Mouse (Mus musculus): Measurements from ENCODE around the gene Snapc2. TPM values are rescaled to one million over a fixed set of nuclear protein-coding genes. Genes with fewer than 3 reads are reported as not detected.
A peak's percentile ranks its signal among the peaks of the same experiment; 100 is the strongest.

The Snapc2 gene
- polyA plus RNA-seq, 1 experiment from 2014 or later, result 21.5 TPM

DNA sequence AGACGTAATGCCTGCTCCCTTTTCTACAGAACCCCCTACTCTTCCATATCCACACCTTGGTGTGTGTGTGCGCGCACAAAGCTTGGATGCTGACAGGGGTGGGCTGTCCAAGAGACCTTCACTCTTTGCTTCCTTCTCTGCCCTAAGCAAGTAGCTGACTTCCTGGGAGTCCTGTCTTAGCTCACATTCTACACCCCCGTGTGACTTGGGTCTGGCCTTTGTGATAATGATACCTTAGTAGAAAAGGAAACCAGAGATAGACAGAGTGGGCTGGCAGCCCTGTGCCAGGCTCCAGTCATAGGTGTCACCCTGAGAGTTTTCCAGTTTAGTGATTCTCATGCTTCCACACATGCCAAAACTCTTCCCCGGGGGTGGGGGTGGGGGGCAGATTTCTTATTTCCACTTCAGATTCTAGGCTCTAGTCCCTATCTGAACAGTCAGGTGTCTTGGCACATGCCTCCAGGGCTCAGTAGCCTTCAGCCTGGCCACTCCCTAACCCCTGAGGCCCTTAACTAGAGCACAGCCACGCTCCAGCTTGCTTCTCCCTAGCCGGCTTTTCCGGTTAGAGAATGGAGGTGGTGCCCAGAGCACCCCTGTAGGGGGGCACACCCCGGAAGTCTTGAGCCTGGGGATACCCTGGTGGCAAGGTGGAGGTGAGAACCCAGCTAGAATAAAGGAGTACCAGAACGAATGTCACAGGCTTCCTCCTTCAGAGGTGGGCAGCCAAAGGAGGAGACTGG, 22.1 kb upstream of the Snapc2 start:
- no peak overlapping the region for H3K9ac ChIP-seq (ENCODE audit: low read depth, low read length)
- H3K4me3 ChIP-seq (ENCODE audit: low read depth, low read length), result no peak overlapping the region
- no peaks in the 10 kb centered on the region; the same call in 1 of the 2 replicates for H3K4me1 ChIP-seq (replicated peaks; ENCODE audit: control insufficient read depth, insufficient read depth, low read length)
- H3K4me2 ChIP-seq (replicated peaks; ENCODE audit: low read depth), result no peak overlapping the region
- no peaks in the 10 kb centered on the region for H3K36me3 ChIP-seq (ENCODE audit: control insufficient read depth, insufficient read depth)
- H3K27me3 ChIP-seq (replicated peaks; ENCODE audit: control insufficient read depth, insufficient read depth, low read length), result no peaks in the 10 kb centered on the region
- peak; percentile 80 for ATAC-seq
- 39% methylated on average over 10 of the region's 10 CpGs for WGBS
- H3K9me3 ChIP-seq (ENCODE audit: control insufficient read depth), result no peaks in the 10 kb centered on the region
- TF ChIP-seq CTCF (IDR thresholded peaks at IDR 0.05; ENCODE audit: low read depth), result no peak
- H3K27ac ChIP-seq (ENCODE audit: low read depth, low read length), result peak overlapping the region; percentile 47; the same call in 1 of the 2 replicates

DNA sequence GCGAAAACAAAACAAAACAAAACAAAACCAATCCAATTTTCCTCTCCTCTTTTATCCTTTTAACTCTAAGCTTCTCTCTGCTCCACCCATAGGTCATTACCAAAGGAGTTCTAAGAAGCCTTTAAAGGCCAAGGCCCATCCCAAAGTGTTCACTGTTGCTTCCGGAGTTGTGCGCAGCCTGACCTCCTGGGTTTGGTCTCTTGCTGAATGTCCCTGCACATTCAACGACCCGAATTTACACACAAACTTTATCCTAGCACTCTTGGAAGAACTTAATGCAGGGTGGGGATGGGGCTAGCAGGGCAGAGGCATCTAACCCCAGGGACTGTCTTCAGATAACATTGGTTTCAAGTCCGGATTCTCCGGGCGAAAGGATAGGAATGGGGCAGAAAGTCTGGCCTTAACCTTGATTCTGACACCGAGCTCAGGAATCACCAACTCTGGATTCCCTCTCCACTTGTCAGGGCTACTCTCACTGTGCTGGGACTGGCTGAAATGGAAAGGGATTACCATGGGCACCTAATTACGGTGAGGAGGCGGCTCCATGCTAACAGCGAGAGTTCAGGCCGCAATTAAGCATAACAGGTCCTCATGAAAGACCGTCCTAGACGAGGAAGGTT, 15.0 kb upstream of the Snapc2 start:
- H3K27me3 ChIP-seq (replicated peaks; ENCODE audit: control insufficient read depth, insufficient read depth, low read length), result no peaks in the 10 kb centered on the region
- H3K4me3 ChIP-seq (ENCODE audit: low read depth, low read length), result peak overlapping the region; percentile 79
- peak overlapping the region; percentile 75 for H3K4me2 ChIP-seq (replicated peaks; ENCODE audit: low read depth)
- H3K36me3 ChIP-seq (ENCODE audit: control insufficient read depth, insufficient read depth), result peaks cover 9% of the 10 kb centered on the region
- H3K4me1 ChIP-seq (replicated peaks; ENCODE audit: control insufficient read depth, insufficient read depth, low read length), result peaks cover 10% of the 10 kb centered on the region; the same call in 1 of the 2 replicates
- peak overlapping the region; percentile 73 for H3K9ac ChIP-seq (ENCODE audit: low read depth, low read length)
- WGBS, result 14% methylated on average over 15 of the region's 15 CpGs
- TF ChIP-seq CTCF (IDR thresholded peaks at IDR 0.05; ENCODE audit: low read depth), result no peak
- peak overlapping the region; percentile 87 for H3K27ac ChIP-seq (ENCODE audit: low read depth, low read length)
- no peaks in the 10 kb centered on the region for H3K9me3 ChIP-seq (ENCODE audit: control insufficient read depth)
- ATAC-seq, result no peak; the same call in 1 of the 2 replicates

DNA sequence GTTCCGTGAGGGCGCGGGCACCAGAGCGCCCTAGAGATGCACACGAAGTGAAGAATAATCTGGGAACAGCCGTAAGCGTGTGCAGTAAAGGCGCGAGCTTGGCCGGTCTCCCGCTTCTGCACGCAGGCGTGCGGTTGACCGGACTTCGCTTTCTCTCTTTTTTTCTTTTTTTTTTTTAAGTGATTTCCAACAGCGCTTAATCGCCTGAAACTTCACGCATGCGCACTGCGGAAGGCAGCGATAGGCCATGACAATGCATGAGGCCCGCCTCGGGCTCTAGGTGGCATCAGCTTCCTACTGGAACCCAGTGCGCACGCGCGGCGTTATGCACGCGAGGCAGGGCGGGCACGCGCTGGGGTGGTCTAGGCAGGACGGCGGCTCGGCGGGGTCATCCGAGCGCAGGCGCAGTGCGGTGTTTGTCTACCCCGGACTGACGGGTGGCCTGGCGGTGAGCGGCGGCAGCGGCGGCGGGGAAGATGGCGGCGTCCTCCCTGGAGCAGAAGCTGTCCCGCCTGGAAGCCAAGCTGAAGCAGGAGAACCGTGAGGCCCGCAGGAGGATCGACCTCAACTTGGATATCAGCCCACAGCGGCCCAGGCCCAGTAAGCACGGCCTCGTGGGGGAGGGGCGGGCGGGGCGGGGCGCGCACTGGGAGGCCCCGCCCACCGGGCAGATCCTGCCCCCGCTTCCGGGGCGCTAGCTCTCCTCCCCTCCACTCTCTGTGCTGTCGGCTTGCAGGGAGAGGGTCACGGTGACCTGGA, 14.3 kb upstream of the Snapc2 start, which contains the start of the genes Map2k7 and Gm49320:
Gene Map2k7, plus strand, starts transcription at position 307 of the 759 bp plus-strand sequence.
Gene Gm49320, plus strand, starts transcription at position 432 of the 759 bp plus-strand sequence.
- peak within 1 kb of the TSS; percentile 87 for H3K27ac ChIP-seq (ENCODE audit: low read depth, low read length)
- no peaks in the 10 kb centered on the region for H3K9me3 ChIP-seq (ENCODE audit: control insufficient read depth)
- peaks cover 10% of the 10 kb centered on the region; the same call in 1 of the 2 replicates for H3K4me1 ChIP-seq (replicated peaks; ENCODE audit: control insufficient read depth, insufficient read depth, low read length)
- H3K4me3 ChIP-seq (ENCODE audit: low read depth, low read length), result peak within 1 kb of the TSS; percentile 79
- under 1% methylated on average over 65 of the region's 71 CpGs for WGBS
- peak within 1 kb of the TSS; percentile 75 for H3K4me2 ChIP-seq (replicated peaks; ENCODE audit: low read depth)
- peak; percentile 73 for TF ChIP-seq CTCF (IDR thresholded peaks at IDR 0.05; ENCODE audit: low read depth)
- peak within 1 kb of the TSS; percentile 73 for H3K9ac ChIP-seq (ENCODE audit: low read depth, low read length)
- ATAC-seq, result peak; percentile 95
- H3K27me3 ChIP-seq (replicated peaks; ENCODE audit: control insufficient read depth, insufficient read depth, low read length), result no peaks in the 10 kb centered on the region
- peaks cover 16% of the 10 kb centered on the region for H3K36me3 ChIP-seq (ENCODE audit: control insufficient read depth, insufficient read depth)

GRCm38 (mm10) chr8:4239193-4239890, 13.5 kb upstream of the Snapc2 start:
- ATAC-seq, result peak; percentile 26
- no peaks in the 10 kb centered on the region for H3K9me3 ChIP-seq (ENCODE audit: control insufficient read depth)
- peaks cover 23% of the 10 kb centered on the region for H3K36me3 ChIP-seq (ENCODE audit: control insufficient read depth, insufficient read depth)
- TF ChIP-seq CTCF (IDR thresholded peaks at IDR 0.05; ENCODE audit: low read depth), result no peak
- H3K4me2 ChIP-seq (replicated peaks; ENCODE audit: low read depth), result peak overlapping the region; percentile 75
- peaks cover 10% of the 10 kb centered on the region; the same call in 1 of the 2 replicates for H3K4me1 ChIP-seq (replicated peaks; ENCODE audit: control insufficient read depth, insufficient read depth, low read length)
- H3K9ac ChIP-seq (ENCODE audit: low read depth, low read length), result peak overlapping the region; percentile 73
- H3K4me3 ChIP-seq (ENCODE audit: low read depth, low read length), result peak overlapping the region; percentile 79
- WGBS, result 9% methylated on average over 19 of the region's 19 CpGs
- peak overlapping the region; percentile 87 for H3K27ac ChIP-seq (ENCODE audit: low read depth, low read length)
- no peaks in the 10 kb centered on the region for H3K27me3 ChIP-seq (replicated peaks; ENCODE audit: control insufficient read depth, insufficient read depth, low read length)

DNA sequence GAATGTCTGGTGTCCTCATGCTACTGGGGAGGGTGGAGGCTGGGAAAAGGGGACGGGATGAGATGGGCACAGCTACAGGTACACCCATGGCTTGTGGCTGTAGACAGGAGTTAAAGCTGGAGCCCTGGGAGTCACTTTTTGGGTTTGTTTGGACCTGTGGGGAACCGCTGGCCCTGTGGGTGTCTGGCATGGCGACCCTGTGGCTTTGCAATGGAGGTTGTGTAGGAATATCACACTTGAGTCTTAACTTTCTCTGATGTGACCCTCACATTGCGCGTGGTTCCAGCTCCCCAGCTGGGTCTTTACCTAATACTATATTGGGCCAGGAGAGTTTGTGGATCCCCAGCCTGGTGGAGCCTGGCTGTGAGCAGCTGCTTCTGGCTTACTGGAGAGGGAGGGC, 7.8 kb upstream of the Snapc2 start:
- Histone ChIP-seq H3K9ac (ENCODE audit: low read depth, low read length) (no peak overlapping the region), H3K9me3 (ENCODE audit: control insufficient read depth) (no peaks in the 10 kb centered on the region), H3K36me3 (ENCODE audit: control insufficient read depth, insufficient read depth) (peaks cover 63% of the 10 kb centered on the region), H3K4me3 (ENCODE audit: low read depth, low read length) (no peak overlapping the region), H3K4me2 (replicated peaks; ENCODE audit: low read depth) (no peak overlapping the region), H3K4me1 (replicated peaks; ENCODE audit: control insufficient read depth, insufficient read depth, low read length) (peaks cover 2% of the 10 kb centered on the region; the same call in 1 of the 2 replicates), H3K27ac (ENCODE audit: low read depth, low read length) (no peak overlapping the region), H3K27me3 (replicated peaks; ENCODE audit: control insufficient read depth, insufficient read depth, low read length) (no peaks in the 10 kb centered on the region)
- TF ChIP-seq CTCF (IDR thresholded peaks at IDR 0.05; ENCODE audit: low read depth), result no peak
- ATAC-seq, result no peak
- 96% methylated on average over 5 of the region's 5 CpGs for WGBS

Measured in intestine, postnatal 0 days (tissue).